Mouse (Mus musculus): ENCODE results near the gene Eif4g1.

- no peak for TF ChIP-seq GATA1 (IDR thresholded peaks at IDR 0.05; ENCODE audit: borderline replicate concordance, low read length)
- TF ChIP-seq FLI1 (IDR thresholded peaks at IDR 0.05; ENCODE audit: low read length): no peak
Observed at GRCm38 (mm10) chr16:20715161-20715560, 47.0 kb downstream of the Eif4g1 start.

Measured in megakaryocyte, embryonic 14.5 days (primary cell).